Mouse (Mus musculus) MEL (cell line): Measurements from ENCODE around the gene Zfr. TPM values are rescaled to one million over a fixed set of nuclear protein-coding genes. Genes with fewer than 3 reads are reported as not detected.

ENCODE experiments used
- DNase-seq: peaks from one replicate; pipeline ENCODE4 v3.0.0; 2011; ENCODE audit warnings: low read depth, low spot score
- H3K27ac ChIP-seq: 2 replicates; pipeline ENCODE4 v1.5.1; 2012; ENCODE audit warnings: low read depth, mild to moderate bottlenecking, control low read depth, low read length, moderate library complexity; ENCODE audit not compliant: control insufficient read depth
- H3K27me3 ChIP-seq, 2 experiments: fragments of 150-350 bp in 1 of 2; sonication (generic) in 1 of 2; 2 replicates each; pipeline ENCODE4 v1.6.1; 2012; ENCODE audit warnings: low read length in 2 of 2, mild to moderate bottlenecking in 2 of 2, improper control_type of control experiment in 1 of 2, moderate library complexity in 1 of 2; ENCODE audit not compliant: insufficient read depth in 2 of 2, control insufficient read depth in 1 of 2
- H3K36me3 ChIP-seq, 2 experiments: 2 replicates each; pipeline ENCODE4 v1.6.1; 2012 to 2014; ENCODE audit warnings: low read length in 2 of 2, improper control_type of control experiment in 1 of 2, inconsistent platforms in 1 of 2, mild to moderate bottlenecking in 1 of 2; ENCODE audit not compliant: insufficient read depth in 2 of 2, control insufficient read depth in 1 of 2
- H3K4me1 ChIP-seq, 2 experiments: fragments of 150-350 bp in 1 of 2; sonication (generic) in 1 of 2; 2 replicates each; pipeline ENCODE4 v1.6.1; 2012; ENCODE audit warnings: low read length in 2 of 2, improper control_type of control experiment in 1 of 2, mild to moderate bottlenecking in 1 of 2; ENCODE audit not compliant: insufficient read depth in 2 of 2, control insufficient read depth in 1 of 2
- H3K4me3 ChIP-seq, 2 experiments: fragments of 150-350 bp in 1 of 2; sonication (generic) in 1 of 2; 2 replicates each; pipeline ENCODE4 v1.5.1; 2012; ENCODE audit warnings: low read depth in 2 of 2, low read length in 2 of 2, mild to moderate bottlenecking in 2 of 2, moderate library complexity in 2 of 2, control low read depth in 1 of 2, improper control_type of control experiment in 1 of 2; ENCODE audit not compliant: control insufficient read depth in 1 of 2, insufficient read depth in 1 of 2
- H3K79me2 ChIP-seq: 2 replicates; pipeline ENCODE4 v1.6.1; 2012; ENCODE audit warnings: mild to moderate bottlenecking, low read length, moderate library complexity; ENCODE audit not compliant: control insufficient read depth, poor library complexity, insufficient read depth
- H3K9ac ChIP-seq: 2 replicates; pipeline ENCODE4 v1.6.1; 2012; ENCODE audit warnings: low read depth, mild to moderate bottlenecking, control low read depth, low read length, moderate library complexity; ENCODE audit not compliant: control insufficient read depth, poor library complexity, severe bottlenecking
- H3K9me3 ChIP-seq: fragments of 150-350 bp; sonication (generic); replicated peaks from 2 replicates; pipeline ENCODE4 v1.6.1; 2012; ENCODE audit warnings: mild to moderate bottlenecking, low read length, improper control_type of control experiment, moderate library complexity; ENCODE audit not compliant: insufficient read depth
- BHLHE40 ChIP-seq: IDR thresholded peaks from 2 replicates; pipeline ENCODE4 v1.6.1; 2012; ENCODE audit warnings: low read depth, mild to moderate bottlenecking, inconsistent platforms, low read length, improper control_type of control experiment, borderline replicate concordance
- CHD1 ChIP-seq: IDR thresholded peaks from 2 replicates; pipeline ENCODE4 v1.6.1; 2012; ENCODE audit warnings: low read depth, mild to moderate bottlenecking, inconsistent platforms, low read length, improper control_type of control experiment
- CHD2 ChIP-seq: IDR thresholded peaks from 2 replicates; pipeline ENCODE4 v1.6.1; 2011; ENCODE audit warnings: low read length, improper control_type of control experiment
- CTCF ChIP-seq, 3 experiments: IDR thresholded peaks in 2 of 3; conservative IDR thresholded peaks in 1 of 3; 2 replicates each; pipeline ENCODE4 v1.5.1; 2011 to 2012; ENCODE audit warnings: low read length in 3 of 3, low read depth in 2 of 3, mild to moderate bottlenecking in 2 of 3, improper control_type of control experiment in 1 of 3, inconsistent platforms in 1 of 3, mixed read lengths in 1 of 3, moderate library complexity in 1 of 3; ENCODE audit not compliant: control insufficient read depth in 1 of 3, insufficient read depth in 1 of 3, poor library complexity in 1 of 3, severe bottlenecking in 1 of 3
- E2F4 ChIP-seq: IDR thresholded peaks from 2 replicates; pipeline ENCODE4 v1.6.1; 2011; ENCODE audit warnings: low read depth, low read length, improper control_type of control experiment, borderline replicate concordance
- ELF1 ChIP-seq: IDR thresholded peaks from 2 replicates; pipeline ENCODE4 v1.6.1; 2014; ENCODE audit warnings: low read depth, mild to moderate bottlenecking, inconsistent platforms, low read length, improper control_type of control experiment, moderate library complexity
- EP300 ChIP-seq, 2 experiments: IDR thresholded peaks; 2 replicates each; pipeline ENCODE4 v1.6.1; 2011; ENCODE audit warnings: improper control_type of control experiment in 2 of 2, low read length in 2 of 2, low read depth in 1 of 2, mild to moderate bottlenecking in 1 of 2
- ETS1 ChIP-seq: IDR thresholded peaks from 2 replicates; pipeline ENCODE4 v1.6.1; 2012; ENCODE audit warnings: low read depth, mild to moderate bottlenecking, inconsistent platforms, low read length, improper control_type of control experiment, moderate library complexity
- GABPA ChIP-seq: IDR thresholded peaks from 2 replicates; pipeline ENCODE4 v1.6.1; 2012; ENCODE audit warnings: low read depth, mild to moderate bottlenecking, inconsistent platforms, low read length, improper control_type of control experiment, moderate library complexity
- GATA1 ChIP-seq: IDR thresholded peaks from 2 replicates; pipeline ENCODE4 v1.6.1; 2011; ENCODE audit warnings: low read depth, low read length, improper control_type of control experiment
- HCFC1 ChIP-seq: IDR thresholded peaks from 2 replicates; pipeline ENCODE4 v1.6.1; 2012; ENCODE audit warnings: low read depth, mild to moderate bottlenecking, inconsistent platforms, low read length, improper control_type of control experiment, moderate library complexity
- JUND ChIP-seq: IDR thresholded peaks from 2 replicates; pipeline ENCODE4 v1.6.1; 2011; ENCODE audit warnings: low read depth, mild to moderate bottlenecking, improper control_type of control experiment, low read length
- KAT2A ChIP-seq: conservative IDR thresholded peaks from 2 replicates; pipeline ENCODE4 v1.6.1; 2012; ENCODE audit warnings: low read depth, low read length, improper control_type of control experiment, inconsistent platforms
- MAFK ChIP-seq: IDR thresholded peaks from 2 replicates; pipeline ENCODE4 v1.6.1; 2011; ENCODE audit warnings: low read depth, mild to moderate bottlenecking, low read length, improper control_type of control experiment, borderline replicate concordance
- MAX ChIP-seq: IDR thresholded peaks from 2 replicates; pipeline ENCODE4 v1.6.1; 2011; ENCODE audit warnings: low read length, improper control_type of control experiment
- MAZ ChIP-seq: IDR thresholded peaks from 2 replicates; pipeline ENCODE4 v1.6.1; 2012; ENCODE audit warnings: low read depth, mild to moderate bottlenecking, inconsistent platforms, low read length, improper control_type of control experiment
- MXI1 ChIP-seq: IDR thresholded peaks from 2 replicates; pipeline ENCODE4 v1.6.1; 2011; ENCODE audit warnings: mild to moderate bottlenecking, low read depth, low read length, improper control_type of control experiment
- MYB ChIP-seq: IDR thresholded peaks from 2 replicates; pipeline ENCODE4 v1.6.1; 2011; ENCODE audit warnings: mild to moderate bottlenecking, low read depth, low read length, improper control_type of control experiment
- MYC ChIP-seq: IDR thresholded peaks from 2 replicates; pipeline ENCODE4 v1.6.1; 2011; ENCODE audit warnings: low read depth, mild to moderate bottlenecking, low read length, improper control_type of control experiment, moderate library complexity
- NELFE ChIP-seq: IDR thresholded peaks from 2 replicates; pipeline ENCODE4 v1.6.1; 2011; ENCODE audit warnings: low read depth, low read length, improper control_type of control experiment
- NRF1 ChIP-seq: IDR thresholded peaks from 2 replicates; pipeline ENCODE4 v1.6.1; 2014; ENCODE audit warnings: low read depth, mild to moderate bottlenecking, inconsistent platforms, low read length, improper control_type of control experiment, moderate library complexity; ENCODE audit not compliant: poor library complexity, insufficient read depth, severe bottlenecking
- POLR2A ChIP-seq, 2 experiments: IDR thresholded peaks; 2 replicates each; pipeline ENCODE4 v1.6.1; 2011 to 2012; ENCODE audit warnings: low read length in 2 of 2, mild to moderate bottlenecking in 2 of 2, control low read depth in 1 of 2, improper control_type of control experiment in 1 of 2, low read depth in 1 of 2, moderate library complexity in 1 of 2; ENCODE audit not compliant: control insufficient read depth in 1 of 2, insufficient read depth in 1 of 2, poor library complexity in 1 of 2
- POLR2AphosphoS2 ChIP-seq: IDR thresholded peaks from 2 replicates; pipeline ENCODE4 v1.6.1; 2011; ENCODE audit warnings: low read length, improper control_type of control experiment
- POLR2AphosphoS5 ChIP-seq: IDR thresholded peaks from 2 replicates; pipeline ENCODE4 v1.6.1; 2012; ENCODE audit warnings: low read depth, borderline replicate concordance, mild to moderate bottlenecking, inconsistent platforms, low read length, moderate library complexity, mixed read lengths
- RAD21 ChIP-seq: IDR thresholded peaks from 2 replicates; pipeline ENCODE4 v1.6.1; 2011; ENCODE audit warnings: mild to moderate bottlenecking, low read depth, low read length, improper control_type of control experiment
- RCOR1 ChIP-seq: IDR thresholded peaks from 2 replicates; pipeline ENCODE4 v1.6.1; 2012; ENCODE audit warnings: low read depth, mild to moderate bottlenecking, inconsistent platforms, low read length, improper control_type of control experiment
- SIN3A ChIP-seq: IDR thresholded peaks from 2 replicates; pipeline ENCODE4 v1.6.1; 2012; ENCODE audit warnings: low read length, improper control_type of control experiment, inconsistent platforms
- SMC3 ChIP-seq: IDR thresholded peaks from 2 replicates; pipeline ENCODE4 v1.6.1; 2011; ENCODE audit warnings: low read depth, low read length, improper control_type of control experiment
- TAL1 ChIP-seq: IDR thresholded peaks from 2 replicates; pipeline ENCODE4 v1.6.1; 2012; ENCODE audit warnings: mild to moderate bottlenecking, inconsistent platforms, low read length, moderate library complexity, mixed read lengths
- TBP ChIP-seq: IDR thresholded peaks from 2 replicates; pipeline ENCODE4 v1.8.0; 2011; ENCODE audit warnings: low read depth, low read length, improper control_type of control experiment
- TCF12 ChIP-seq: IDR thresholded peaks from 2 replicates; pipeline ENCODE4 v1.6.1; 2014; ENCODE audit warnings: low read depth, mild to moderate bottlenecking, inconsistent platforms, low read length, improper control_type of control experiment, moderate library complexity
- UBTF ChIP-seq: IDR thresholded peaks from 2 replicates; pipeline ENCODE4 v1.6.1; 2012; ENCODE audit warnings: low read depth, mild to moderate bottlenecking, inconsistent platforms, low read length, improper control_type of control experiment, moderate library complexity, borderline replicate concordance; ENCODE audit not compliant: insufficient read depth
- USF2 ChIP-seq, 2 experiments: IDR thresholded peaks; 2 replicates each; pipeline ENCODE4 v1.6.1; 2011 to 2012; ENCODE audit warnings: improper control_type of control experiment in 2 of 2, low read length in 2 of 2, borderline replicate concordance in 1 of 2, inconsistent platforms in 1 of 2, low read depth in 1 of 2, mild to moderate bottlenecking in 1 of 2; ENCODE audit not compliant: insufficient read depth in 1 of 2
- ZC3H11A ChIP-seq: IDR thresholded peaks from 2 replicates; pipeline ENCODE4 v1.6.1; 2012; ENCODE audit warnings: low read depth, mild to moderate bottlenecking, inconsistent platforms, low read length, improper control_type of control experiment
- ZKSCAN1 ChIP-seq: IDR thresholded peaks from 2 replicates; pipeline ENCODE4 v1.6.1; 2012; ENCODE audit warnings: low read depth, mild to moderate bottlenecking, inconsistent platforms, low read length, improper control_type of control experiment, moderate library complexity
- ZMIZ1 ChIP-seq: IDR thresholded peaks from 2 replicates; pipeline ENCODE4 v1.6.1; 2012; ENCODE audit warnings: low read depth, mild to moderate bottlenecking, inconsistent platforms, low read length, improper control_type of control experiment, moderate library complexity
- polyA plus RNA-seq, 2 experiments: library from polyadenylated mRNA; stranded (reverse) in 1 of 2; unstranded in 1 of 2; fragments of >175 nt in 1 of 2; fragments of >200 nt in 1 of 2; gene quantifications; 2 replicates each; pipeline versions ENCODE4 v1.2.1 to v1.2.4; 2012; ENCODE audit warnings: low replicate concordance in 2 of 2, low read depth in 1 of 2; ENCODE audit not compliant: insufficient read length in 2 of 2, insufficient read depth in 1 of 2, missing spikeins in 1 of 2
- total RNA-seq: library from RNA; depleted of rRNA; stranded (reverse); fragments of 300-350 nt; gene quantifications from 2 replicates; pipeline ENCODE4 v1.2.3, GENCODE M21; 2012

Gene Zfr
- total and polyA plus RNA-seq, 3 experiments, result 54.4 to 199 (median 108) TPM

DNA sequence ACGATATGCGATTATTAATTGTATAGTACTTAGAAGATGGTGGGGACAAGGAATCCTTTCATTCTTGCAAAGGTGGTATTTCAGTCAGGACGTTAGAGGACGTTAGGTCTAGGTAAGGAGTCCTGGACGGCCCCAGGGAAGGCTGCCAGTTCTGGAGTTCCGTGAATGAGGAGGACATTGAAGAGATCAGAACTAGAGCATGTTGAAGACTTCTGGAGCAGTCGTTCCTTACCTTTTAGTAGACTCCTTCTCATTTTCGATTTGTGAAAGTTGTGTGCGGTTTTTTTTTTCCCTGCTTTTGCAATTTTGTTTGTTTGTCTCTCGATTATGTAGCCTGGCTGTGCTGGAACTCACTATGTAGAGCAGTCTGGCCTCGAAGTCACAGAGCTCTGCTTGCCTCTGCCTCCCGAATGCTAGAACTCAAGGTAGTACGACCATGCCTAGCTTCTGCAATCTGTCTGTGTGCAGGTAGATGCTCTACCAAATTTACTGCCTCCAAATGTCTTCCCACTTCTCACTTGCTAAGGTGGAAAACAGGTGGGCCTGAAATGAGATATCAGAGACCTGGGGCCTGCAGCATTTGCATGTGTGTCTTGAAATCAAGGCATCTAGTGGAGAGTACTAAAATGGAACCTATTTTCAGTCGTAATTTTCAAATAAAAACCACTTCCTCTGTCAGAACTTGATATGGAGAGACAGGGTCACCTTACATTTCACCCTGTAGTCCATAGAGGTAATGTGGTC, 88.4 kb downstream of the Zfr start:
- Histone ChIP-seq H3K4me3 (peak overlapping the region; percentile 90 to 100), H3K27me3 (no peaks in the 10 kb centered on the region), H3K9ac (peak overlapping the region; percentile 91), H3K36me3 (peaks cover 0 to 21% of the 10 kb centered on the region in 2 experiments; a peak in 3 of 4 replicates), H3K4me1 (peaks cover 10 to 20% of the 10 kb centered on the region in 2 experiments; a peak in 3 of 4 replicates), H3K27ac (peak overlapping the region; percentile 70), H3K79me2 (peaks cover 54% of the 10 kb centered on the region), H3K9me3 (no peaks in the 10 kb centered on the region)
- DNase-seq, result peak; percentile 61
- TF ChIP-seq E2F4, result no peak
- 0 out of 2 replicates have a peak, but pooled peaks have one; percentile 38 for TF ChIP-seq TBP
- peak; percentile 6; the same call in 1 of the 2 replicates for TF ChIP-seq SIN3A
- TF ChIP-seq TAL1, result no peak
- 0 out of 2 replicates have a peak, but pooled peaks have one; percentile 23 for TF ChIP-seq HCFC1
- 0 out of 2 replicates have a peak, but pooled peaks have one; percentile 71 for TF ChIP-seq CHD1
- TF ChIP-seq RCOR1, result no peak
- no peak for TF ChIP-seq MAZ
- TF ChIP-seq KAT2A, result no peak; the same call in 1 of the 2 replicates
- no peak for TF ChIP-seq MAFK
- no peak for TF ChIP-seq RAD21
- peak; percentile 2 to 35; a peak in 1 of 4 replicates for TF ChIP-seq EP300 (IDR thresholded peaks at IDR 0.05; ENCODE audit: low read depth in 1 of 2, low read length in 2 of 2)
- TF ChIP-seq CTCF (IDR thresholded peaks at IDR 0.05 in 2 of 3, conservative IDR thresholded peaks at IDR 0.05 in 1 of 3; ENCODE audit: control insufficient read depth in 1 of 3, insufficient read depth in 1 of 3, low read depth in 2 of 3, low read length in 3 of 3, poor library complexity in 1 of 3, severe bottlenecking in 1 of 3), result no peak
- TF ChIP-seq UBTF, result no peak
- TF ChIP-seq POLR2AphosphoS2, result no peak
- TF ChIP-seq ZC3H11A, result no peak
- TF ChIP-seq NRF1, result no peak
- peak; percentile 10; the same call in 1 of the 2 replicates for TF ChIP-seq GATA1
- TF ChIP-seq MAX, result peak; percentile 26; the same call in 1 of the 2 replicates
- 0 out of 2 replicates have a peak, but pooled peaks have one; percentile 7 for TF ChIP-seq SMC3
- TF ChIP-seq GABPA, result no peak
- TF ChIP-seq POLR2AphosphoS5, result no peak
- no peak for TF ChIP-seq MYB
- TF ChIP-seq CHD2, result no peak
- no peak for TF ChIP-seq MXI1
- no peak for TF ChIP-seq ETS1
- no peak for TF ChIP-seq NELFE
- no peak for TF ChIP-seq POLR2A (IDR thresholded peaks at IDR 0.05; ENCODE audit: control insufficient read depth in 1 of 2, insufficient read depth in 1 of 2, low read depth in 1 of 2, low read length in 2 of 2, poor library complexity in 1 of 2)
- TF ChIP-seq ZMIZ1, result no peak
- TF ChIP-seq ZKSCAN1, result no peak
- no peak for TF ChIP-seq MYC
- no peak for TF ChIP-seq TCF12
- TF ChIP-seq USF2 (IDR thresholded peaks at IDR 0.05; ENCODE audit: borderline replicate concordance in 1 of 2, insufficient read depth in 1 of 2, low read depth in 1 of 2, low read length in 2 of 2), result no peak
- TF ChIP-seq JUND, result no peak
- no peak for TF ChIP-seq ELF1
- no peak for TF ChIP-seq BHLHE40
